Mouse (Mus musculus) hindbrain, embryonic 16.5 days (tissue): Measurements from ENCODE around the gene Rad9b. TPM values are rescaled to one million over a fixed set of nuclear protein-coding genes. Genes with fewer than 3 reads are reported as not detected.

Experiments used
- ATAC-seq: fragments of 200-750 bp; cut with Nextera tagmentation; 2 replicates; pipeline ENCODE4 v1.8.0; 2017; ENCODE audit warnings: moderate TSS enrichment, moderate library complexity
- H3K27ac ChIP-seq: fragments of 300-500 bp; sonication (generic); 2 replicates; pipeline ENCODE4 v1.5.1; 2014; ENCODE audit warnings: low read depth, mild to moderate bottlenecking, control low read depth, low read length, moderate library complexity
- H3K27me3 ChIP-seq: fragments of 300-500 bp; sonication (generic); replicated peaks from 2 replicates; pipeline ENCODE4 v1.6.1; 2014; ENCODE audit warnings: low read length; ENCODE audit not compliant: control insufficient read depth, insufficient read depth
- H3K36me3 ChIP-seq: fragments of 300-500 bp; sonication (generic); 2 replicates; pipeline ENCODE4 v1.6.1; 2014; ENCODE audit warnings: mild to moderate bottlenecking, low read length, moderate library complexity, mixed read lengths; ENCODE audit not compliant: control insufficient read depth, insufficient read depth
- H3K4me1 ChIP-seq: fragments of 300-500 bp; sonication (generic); 2 replicates; pipeline ENCODE4 v1.6.1; 2014; ENCODE audit warnings: low read depth, low read length; ENCODE audit not compliant: control insufficient read depth, insufficient read depth
- H3K4me2 ChIP-seq: fragments of 300-500 bp; sonication (generic); 2 replicates; pipeline ENCODE4 v1.6.1; 2014; ENCODE audit warnings: mild to moderate bottlenecking, low read length, control low read depth, moderate library complexity
- H3K4me3 ChIP-seq: fragments of 300-500 bp; sonication (generic); 2 replicates; pipeline ENCODE4 v1.5.1; 2014; ENCODE audit warnings: mild to moderate bottlenecking, low read length, control low read depth, moderate library complexity
- H3K9ac ChIP-seq: fragments of 300-500 bp; sonication (generic); 2 replicates; pipeline ENCODE4 v1.6.1; 2014; ENCODE audit warnings: low read depth, mild to moderate bottlenecking, control low read depth, low read length, moderate library complexity
- H3K9me3 ChIP-seq: fragments of 300-500 bp; sonication (generic); 2 replicates; pipeline ENCODE4 v1.6.1; 2014; ENCODE audit warnings: mild to moderate bottlenecking, low read length, moderate library complexity; ENCODE audit not compliant: control insufficient read depth
- WGBS: fragments of 180-500 bp; shearing (Covaris S2); extraction: QIAGEN DNeasy Blood & Tissue Kit; methylation state at CpG from one replicate; pipeline ENCODE4 v1.1.7; 2014; 5-methylcytosine and 5-hydroxymethylcytosine counted together
- polyA plus RNA-seq: library from polyadenylated mRNA; unstranded; fragments of >200 nt; fragmentation: Nextera tagmentation; extraction: Ambion mirVana; gene quantifications from 2 replicates; pipeline ENCODE4 v1.2.1, GENCODE M21; 2015

Gene Rad9b
- polyA plus RNA-seq, 1 experiment from 2014 or later = 17.7 TPM

- WGBS = 76% methylated on average over 6 of the region's 6 CpGs
These were observed 60.9 kb downstream of the Rad9b start for GRCm38 (mm10) chr5:122293131-122293530.

DNA sequence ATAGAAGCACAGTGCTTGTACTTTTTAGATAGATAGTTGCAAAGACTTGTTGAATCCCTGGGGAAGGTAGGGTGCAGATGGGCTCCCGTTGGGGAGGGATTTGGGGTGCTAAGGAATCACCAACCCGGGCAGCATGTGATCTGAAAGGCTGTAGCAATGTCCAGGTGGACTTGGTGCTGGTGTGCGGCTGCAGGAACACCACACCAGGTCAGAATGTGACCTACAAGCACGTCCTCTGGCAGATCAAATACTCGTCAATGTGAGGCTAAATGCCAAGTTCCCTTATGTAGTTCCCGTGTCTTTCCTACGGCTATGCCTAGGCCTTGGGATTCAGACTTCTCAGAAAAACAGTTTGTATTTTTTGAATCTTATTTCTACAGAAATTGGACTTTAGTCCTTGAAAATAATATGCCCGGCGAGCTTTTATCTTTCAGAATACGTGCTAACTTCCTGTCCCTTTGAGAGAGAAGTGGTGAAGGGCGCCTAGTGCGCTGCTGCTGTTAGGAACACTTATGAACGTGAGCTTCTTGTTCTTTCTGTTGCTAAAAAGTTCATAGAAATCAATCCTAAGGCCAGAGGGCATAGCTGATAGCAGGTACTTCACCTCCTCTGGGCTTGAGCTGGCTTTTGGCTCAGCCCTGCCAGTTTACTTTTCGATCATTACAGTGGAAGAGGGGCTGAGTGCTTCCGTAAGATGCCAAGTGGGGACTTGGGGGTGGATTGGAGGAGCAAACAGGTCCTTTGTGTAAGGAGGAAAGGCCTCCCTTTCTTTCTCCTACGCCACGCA, 62.3 kb downstream of the Rad9b start:
- no peaks in the 10 kb centered on the region for H3K9me3 ChIP-seq
- no peak overlapping the region for H3K4me2 ChIP-seq
- ATAC-seq = no peak
- peaks cover 13% of the 10 kb centered on the region for H3K4me1 ChIP-seq
- H3K9ac ChIP-seq = no peak overlapping the region
- no peak overlapping the region for H3K4me3 ChIP-seq
- no peaks in the 10 kb centered on the region for H3K36me3 ChIP-seq
- H3K27me3 ChIP-seq = no peaks in the 10 kb centered on the region
- no peak overlapping the region for H3K27ac ChIP-seq
- WGBS = 70% methylated on average over 17 of the region's 17 CpGs

More at GRCm38 (mm10) chr5:122293131-122293530, 60.9 kb downstream of the Rad9b start:
- Histone ChIP-seq H3K4me1 (peaks cover 11% of the 10 kb centered on the region), H3K27ac (no peak overlapping the region), H3K4me2 (no peak overlapping the region), H3K36me3 (no peaks in the 10 kb centered on the region), H3K27me3 (no peaks in the 10 kb centered on the region), H3K9me3 (no peaks in the 10 kb centered on the region), H3K9ac (no peak overlapping the region), H3K4me3 (no peak overlapping the region)
- ATAC-seq = no peak

DNA sequence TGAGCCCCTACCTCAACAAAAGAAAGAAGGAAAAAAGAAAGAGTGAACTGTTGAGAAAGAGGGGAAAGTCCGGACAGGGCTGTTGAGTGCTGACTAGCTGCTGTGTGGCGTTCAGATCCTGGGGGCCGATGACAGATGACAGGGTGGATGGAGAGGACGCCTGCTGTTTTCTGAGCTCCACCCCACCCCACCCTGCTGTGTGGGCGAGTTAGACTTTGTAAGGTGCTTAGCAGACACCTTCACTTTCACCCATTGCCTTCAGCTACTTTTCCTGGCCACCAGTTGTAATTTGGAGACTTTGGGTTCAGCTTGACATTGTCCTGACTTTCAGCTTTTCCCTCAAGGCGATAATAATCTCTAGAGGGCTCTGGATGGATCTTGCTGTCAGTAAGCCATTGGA, 62.9 kb downstream of the Rad9b start:
- 58% methylated on average over 6 of the region's 6 CpGs for WGBS
- no peak overlapping the region for H3K27ac ChIP-seq
- H3K4me1 ChIP-seq = peaks cover 16% of the 10 kb centered on the region
- no peak overlapping the region for H3K9ac ChIP-seq
- no peak overlapping the region for H3K4me2 ChIP-seq
- ATAC-seq = no peak
- H3K27me3 ChIP-seq = no peaks in the 10 kb centered on the region
- no peaks in the 10 kb centered on the region for H3K9me3 ChIP-seq
- H3K36me3 ChIP-seq = no peaks in the 10 kb centered on the region
- H3K4me3 ChIP-seq = no peak overlapping the region

DNA sequence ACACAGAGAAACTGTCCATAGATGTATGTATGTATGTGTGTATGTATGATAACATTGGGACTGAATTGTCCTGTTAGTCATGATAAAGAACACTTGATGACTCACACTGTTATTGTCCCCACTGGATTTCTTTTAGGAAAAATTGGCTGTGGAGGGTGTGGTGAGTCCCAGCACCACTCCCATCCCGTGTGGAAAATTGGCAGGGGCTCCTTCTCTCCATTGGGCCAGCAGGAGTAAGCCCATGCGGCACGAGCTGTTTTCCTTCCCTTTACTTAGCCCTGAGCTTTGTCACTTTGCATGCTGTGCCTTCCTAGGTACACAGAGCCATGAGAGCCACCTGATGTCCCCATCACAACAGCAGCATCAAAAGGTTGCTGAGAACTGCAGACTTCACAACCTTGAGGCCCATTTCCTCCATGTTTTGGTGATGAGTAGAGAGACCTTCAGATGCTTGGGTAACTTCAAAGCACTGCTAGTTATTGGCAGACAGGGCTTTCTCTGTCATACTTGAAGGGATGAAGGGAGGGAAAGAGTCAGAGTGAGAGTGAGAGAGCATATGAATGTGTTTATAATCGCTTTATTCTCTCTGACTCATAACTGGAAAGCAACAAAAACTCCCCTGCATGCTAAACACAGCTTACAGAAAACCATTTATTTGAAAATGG, 65.8 kb downstream of the Rad9b start:
- H3K4me2 ChIP-seq = no peak overlapping the region
- H3K4me1 ChIP-seq = peaks cover 23% of the 10 kb centered on the region
- 86% methylated on average over 4 of the region's 4 CpGs for WGBS
- H3K36me3 ChIP-seq = no peaks in the 10 kb centered on the region
- no peak overlapping the region for H3K4me3 ChIP-seq
- no peak overlapping the region for H3K27ac ChIP-seq
- no peaks in the 10 kb centered on the region for H3K9me3 ChIP-seq
- H3K27me3 ChIP-seq = no peaks in the 10 kb centered on the region
- no peak for ATAC-seq
- no peak overlapping the region for H3K9ac ChIP-seq

DNA sequence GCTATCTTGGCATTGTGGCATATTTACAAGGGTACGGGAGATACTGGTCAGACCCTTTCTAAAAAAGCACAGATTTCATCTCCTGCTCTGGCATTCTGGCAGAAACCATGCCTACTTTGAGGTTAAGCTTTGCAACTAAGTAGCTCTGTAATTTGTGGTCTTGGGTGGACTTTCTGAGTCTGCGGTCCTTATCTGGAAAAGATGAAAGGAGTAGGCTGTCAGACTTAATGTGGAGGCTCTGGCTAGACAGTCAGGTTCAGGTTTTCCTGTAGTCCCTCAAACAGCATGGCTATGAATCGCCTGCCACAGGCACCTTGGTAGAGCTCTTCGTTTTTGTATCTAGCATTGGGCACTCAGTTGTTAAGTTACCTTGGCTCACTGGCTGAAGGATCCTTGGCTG, 67.0 kb downstream of the Rad9b start:
- Histone ChIP-seq H3K4me1 (peaks cover 17% of the 10 kb centered on the region), H3K9ac (no peak overlapping the region), H3K27me3 (no peaks in the 10 kb centered on the region), H3K36me3 (no peaks in the 10 kb centered on the region), H3K4me2 (no peak overlapping the region), H3K9me3 (no peaks in the 10 kb centered on the region), H3K4me3 (no peak overlapping the region), H3K27ac (no peak overlapping the region)
- ATAC-seq = no peak
- over 99% methylated on average over 4 of the region's 4 CpGs for WGBS

DNA sequence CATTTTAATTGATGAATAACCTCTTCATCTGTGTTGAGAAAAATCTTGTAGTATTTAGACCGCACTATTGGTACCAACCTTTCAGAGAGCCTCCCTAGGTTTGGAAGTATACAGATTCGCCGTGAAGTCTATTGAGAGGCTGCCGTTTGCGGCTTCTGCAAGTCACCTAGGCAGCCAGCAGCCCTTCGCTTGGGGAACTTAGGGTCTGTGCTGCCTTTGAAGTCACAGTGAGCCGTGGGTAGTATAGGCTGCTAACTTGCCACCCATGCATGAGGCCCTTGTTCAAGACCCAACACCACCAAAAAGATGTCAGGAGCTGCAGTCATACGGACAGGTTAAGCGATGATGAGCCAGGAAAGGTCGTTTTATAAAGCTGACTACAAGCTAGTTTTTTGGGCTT, 67.8 kb downstream of the Rad9b start:
- H3K36me3 ChIP-seq = no peaks in the 10 kb centered on the region
- no peaks in the 10 kb centered on the region for H3K9me3 ChIP-seq
- peaks cover 17% of the 10 kb centered on the region for H3K4me1 ChIP-seq
- H3K9ac ChIP-seq = no peak overlapping the region
- H3K27ac ChIP-seq = no peak overlapping the region
- no peak for ATAC-seq
- H3K4me3 ChIP-seq = no peak overlapping the region
- H3K27me3 ChIP-seq = no peaks in the 10 kb centered on the region
- H3K4me2 ChIP-seq = peak overlapping the region; percentile 97; the same call in 1 of the 2 replicates
- 86% methylated on average over 10 of the region's 10 CpGs for WGBS

DNA sequence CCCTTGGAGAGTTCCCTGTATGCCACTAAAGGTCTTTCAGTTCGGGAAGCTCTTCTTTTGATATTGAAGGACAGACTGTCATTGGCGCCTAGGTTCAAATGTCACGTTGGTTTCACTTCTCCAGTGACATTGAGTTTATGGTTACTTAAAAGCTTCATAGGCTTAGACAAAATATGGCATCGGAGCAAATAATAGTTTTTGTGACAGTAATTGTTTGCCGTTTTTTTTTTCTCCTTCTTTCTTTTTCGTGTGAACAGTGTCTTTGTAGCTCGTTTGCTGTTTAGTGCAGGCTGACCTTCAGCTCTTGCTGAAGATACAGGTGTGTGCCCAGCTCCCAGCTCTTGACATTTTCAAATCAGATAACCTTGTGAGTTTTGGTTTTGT, 68.3 kb downstream of the Rad9b start:
- Histone ChIP-seq H3K36me3 (no peaks in the 10 kb centered on the region), H3K27ac (no peak overlapping the region), H3K4me2 (peak overlapping the region; percentile 97), H3K9me3 (no peaks in the 10 kb centered on the region), H3K27me3 (no peaks in the 10 kb centered on the region), H3K9ac (no peak overlapping the region; the same call in 1 of the 2 replicates), H3K4me1 (peaks cover 19% of the 10 kb centered on the region), H3K4me3 (peak overlapping the region; percentile 68)
- ATAC-seq = no peak
- WGBS = 62% methylated on average over 7 of the region's 7 CpGs

DNA sequence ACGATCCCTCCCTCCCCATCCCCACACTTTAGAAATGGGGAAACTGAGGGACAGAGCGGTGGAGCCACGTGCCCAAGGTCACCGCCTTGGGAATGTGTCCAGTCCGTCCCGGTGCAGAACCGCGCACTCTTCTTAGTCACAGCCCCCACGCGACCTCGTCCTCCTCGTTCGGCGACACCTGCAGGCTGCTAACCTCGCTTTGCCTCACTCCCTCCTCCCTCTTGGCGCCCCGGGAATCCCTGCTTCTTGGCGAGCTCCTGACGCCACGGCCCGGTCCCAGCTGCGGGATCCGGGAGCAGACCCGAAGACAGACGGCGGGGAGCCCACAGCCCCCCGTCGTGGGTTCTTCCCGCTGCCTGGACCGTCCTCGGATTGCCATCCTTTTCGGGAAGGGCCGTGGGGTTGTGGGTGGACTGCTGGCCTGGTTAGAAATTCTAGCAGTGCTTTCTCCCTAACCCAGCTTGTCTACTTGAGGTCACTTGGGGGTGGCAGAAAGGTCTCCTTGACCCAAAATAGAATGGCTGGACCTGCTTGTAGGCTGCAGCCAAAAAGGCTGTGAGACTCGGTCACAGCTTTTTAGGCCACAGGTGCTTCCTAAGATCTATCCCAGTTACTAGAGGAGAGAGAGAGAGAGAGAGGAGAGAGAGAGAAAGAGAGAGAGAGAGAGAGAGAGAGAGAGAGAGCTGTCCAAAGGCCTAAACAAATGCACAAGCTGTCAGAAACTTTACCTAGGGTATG, 68.8 kb downstream of the Rad9b start:
- Histone ChIP-seq H3K4me1 (peaks cover 19% of the 10 kb centered on the region), H3K36me3 (no peaks in the 10 kb centered on the region), H3K27ac (peak overlapping the region; percentile 89), H3K9me3 (no peaks in the 10 kb centered on the region), H3K4me3 (peak overlapping the region; percentile 68), H3K4me2 (peak overlapping the region; percentile 97), H3K27me3 (no peaks in the 10 kb centered on the region), H3K9ac (peak overlapping the region; percentile 89)
- under 1% methylated on average over 28 of the region's 34 CpGs for WGBS
- ATAC-seq = peak; percentile 44
